ENCODE assay signal across 8 mouse cellular contexts in the genomic region with DNA sequence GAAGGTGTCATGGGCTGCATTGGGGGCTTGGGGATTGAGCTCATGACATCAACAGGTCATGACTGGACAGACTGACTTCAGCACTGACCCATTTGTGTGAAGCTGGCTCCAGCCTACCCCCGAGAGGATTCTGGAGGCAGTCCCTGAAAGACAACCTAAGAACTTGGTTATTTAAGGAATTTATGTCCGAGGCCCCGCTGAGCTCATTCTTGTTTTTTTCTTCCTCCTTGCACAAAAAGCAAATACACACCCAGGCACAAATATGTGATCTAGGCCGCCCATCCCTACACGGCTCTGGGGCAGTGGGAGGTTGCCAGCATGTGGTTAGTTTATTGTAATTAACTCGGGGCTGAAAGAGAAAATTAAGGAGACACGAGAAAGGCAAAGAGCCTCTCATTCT. TPM values are rescaled to one million over a fixed set of nuclear protein-coding genes. Genes with fewer than 3 reads are reported as not detected.
DNase-seq lines count a peak whose midpoint lies in the region; ATAC-seq and TF ChIP-seq lines count a peak whose summit lies in the region.
"Had no signal": no experiment of that assay in that cellular context is flagged by ENCODE, and none has a peak within 500 bp of the region (broad histone marks: within the 10 kb centered on the region; RNA-seq: fewer than 3 reads in every experiment).

No protein-coding gene starts in this region.

- TF ChIP-seq POLR2A in lung, adult 2 months (IDR thresholded peaks at IDR 0.05; ENCODE audit: borderline replicate concordance, extremely low read depth, low read depth, low read length), result no peak

- 0 out of 2 replicates have a peak overlapping the region, but pooled peaks have one; percentile 9 for H3K27ac ChIP-seq in heart, embryonic 12.5 days (ENCODE audit: poor library complexity, severe bottlenecking)
- H3K27ac ChIP-seq in hindbrain, embryonic 11.5 days (ENCODE audit: low read depth, low read length), result no peak overlapping the region
- H3K27ac ChIP-seq: embryonic facial prominence, embryonic 15.5 days had no signal

- H3K4me3 ChIP-seq in heart, embryonic 12.5 days, result no peak overlapping the region
- no peak overlapping the region for H3K4me3 ChIP-seq in lung, adult 2 months (replicated peaks; ENCODE audit: extremely low read depth, low read depth, low read length)
- no peak overlapping the region for H3K4me3 ChIP-seq in hindbrain, embryonic 11.5 days (ENCODE audit: low read depth, low read length)
- H3K4me3 ChIP-seq: embryonic facial prominence, embryonic 15.5 days had no signal

- WGBS in heart, embryonic 12.5 days, result 34% methylated on average over 7 of the region's 7 CpGs
- WGBS in lung, adult 2 months, result 31% methylated on average over 7 of the region's 7 CpGs
- 36% methylated on average over 7 of the region's 7 CpGs for WGBS in hindbrain, embryonic 11.5 days

- no peaks in the 10 kb centered on the region for H3K9me3 ChIP-seq in heart, embryonic 12.5 days (replicated peaks)
- H3K9me3 ChIP-seq in hindbrain, embryonic 11.5 days (ENCODE audit: control insufficient read depth, low read length), result no peaks in the 10 kb centered on the region
- H3K9me3 ChIP-seq: embryonic facial prominence, embryonic 15.5 days had no signal

- peaks cover 10% of the 10 kb centered on the region; the same call in 1 of the 2 replicates for H3K36me3 ChIP-seq in heart, embryonic 12.5 days
- H3K36me3 ChIP-seq in hindbrain, embryonic 11.5 days (ENCODE audit: control insufficient read depth, insufficient read depth, low read length), result no peaks in the 10 kb centered on the region
- H3K36me3 ChIP-seq: embryonic facial prominence, embryonic 15.5 days had no signal

- no peak for TF ChIP-seq CTCF in lung, adult 2 months (IDR thresholded peaks at IDR 0.05; ENCODE audit: insufficient read depth, low read length)

- no peak overlapping the region for H3K9ac ChIP-seq in heart, embryonic 12.5 days
- H3K9ac ChIP-seq in hindbrain, embryonic 11.5 days (ENCODE audit: low read depth, low read length), result no peak overlapping the region
- H3K9ac ChIP-seq: embryonic facial prominence, embryonic 15.5 days had no signal

- ATAC-seq in heart, embryonic 12.5 days (ENCODE audit: insufficient number of reproducible peaks, low FRiP score), result no peak
- no peak for ATAC-seq in hindbrain, embryonic 11.5 days (ENCODE audit: low FRiP score)

- no peaks in the 10 kb centered on the region for H3K27me3 ChIP-seq in heart, embryonic 12.5 days (replicated peaks)
- no peaks in the 10 kb centered on the region for H3K27me3 ChIP-seq in hindbrain, embryonic 11.5 days (ENCODE audit: control insufficient read depth, insufficient read depth, low read length)
- H3K27me3 ChIP-seq: embryonic facial prominence, embryonic 15.5 days had no signal

- H3K4me1 ChIP-seq in heart, embryonic 12.5 days (replicated peaks), result peaks cover 44% of the 10 kb centered on the region
- peaks cover 46% of the 10 kb centered on the region for H3K4me1 ChIP-seq in lung, adult 2 months (ENCODE audit: control insufficient read depth, insufficient read depth, low read length)
- no peaks in the 10 kb centered on the region for H3K4me1 ChIP-seq in hindbrain, embryonic 11.5 days (replicated peaks; ENCODE audit: control insufficient read depth, insufficient read depth, low read length)

- DNase-seq in 3T3-L1 (ENCODE audit: low read depth, low spot score), result peak; percentile 84
- peak; percentile 93 for DNase-seq in Muller cell, postnatal 12 days (ENCODE audit: inconsistent ontology term)
- peak; percentile 28 for DNase-seq in lung, adult 2 months
- no peak for DNase-seq in left cerebral cortex, adult 8-10 months (ENCODE audit: low spot score in 2 of 2)
- no peak for DNase-seq in spleen, postnatal 10 days (ENCODE audit: low spot score in 2 of 2)
- no peak for DNase-seq in hindbrain, embryonic 11.5 days (ENCODE audit: low spot score)

- H3K4me2 ChIP-seq in heart, embryonic 12.5 days, result no peak overlapping the region
- H3K4me2 ChIP-seq in hindbrain, embryonic 11.5 days (replicated peaks; ENCODE audit: low read depth, low read length), result no peak overlapping the region
- H3K4me2 ChIP-seq: embryonic facial prominence, embryonic 15.5 days had no signal

RNA-seq across cellular contexts. Expression of gene Anxa3, which starts 9.0 kb away (rescaled TPM):
- polyA plus RNA-seq in heart, embryonic 12.5 days (2016; fragmentation: Nextera tagmentation; extraction: Ambion mirVana), result 49.3 and 56.3 TPM in 2 replicates
- polyA plus RNA-seq in lung, adult 2 months (2012; rRNA removed), result 69.9 and 103 TPM in 2 replicates
- total RNA-seq in left cerebral cortex, adult 8-10 months (2022), result 10 to 100 TPM; 10.4 to 28.5 (median 18.8) TPM
- 46.3 and 60.0 TPM in 2 replicates for polyA plus RNA-seq in hindbrain, embryonic 11.5 days (2014; fragmentation: Nextera tagmentation; extraction: Ambion mirVana)

Comparison
In these comparisons a context has a peak if more than half of its experiments do, and no peak if none do; other contexts are left out.
1. DNase-seq: peak in 3T3-L1 (single experiment), Muller cell, postnatal 12 days (single experiment) and lung, adult 2 months (single experiment); none in left cerebral cortex, adult 8-10 months (0 of 2), spleen, postnatal 10 days (0 of 2) and hindbrain, embryonic 11.5 days (single experiment).